Mouse (Mus musculus): ENCODE data around the gene Fut1.
A peak's percentile ranks its signal among the peaks of the same experiment; 100 is the strongest.

DNA sequence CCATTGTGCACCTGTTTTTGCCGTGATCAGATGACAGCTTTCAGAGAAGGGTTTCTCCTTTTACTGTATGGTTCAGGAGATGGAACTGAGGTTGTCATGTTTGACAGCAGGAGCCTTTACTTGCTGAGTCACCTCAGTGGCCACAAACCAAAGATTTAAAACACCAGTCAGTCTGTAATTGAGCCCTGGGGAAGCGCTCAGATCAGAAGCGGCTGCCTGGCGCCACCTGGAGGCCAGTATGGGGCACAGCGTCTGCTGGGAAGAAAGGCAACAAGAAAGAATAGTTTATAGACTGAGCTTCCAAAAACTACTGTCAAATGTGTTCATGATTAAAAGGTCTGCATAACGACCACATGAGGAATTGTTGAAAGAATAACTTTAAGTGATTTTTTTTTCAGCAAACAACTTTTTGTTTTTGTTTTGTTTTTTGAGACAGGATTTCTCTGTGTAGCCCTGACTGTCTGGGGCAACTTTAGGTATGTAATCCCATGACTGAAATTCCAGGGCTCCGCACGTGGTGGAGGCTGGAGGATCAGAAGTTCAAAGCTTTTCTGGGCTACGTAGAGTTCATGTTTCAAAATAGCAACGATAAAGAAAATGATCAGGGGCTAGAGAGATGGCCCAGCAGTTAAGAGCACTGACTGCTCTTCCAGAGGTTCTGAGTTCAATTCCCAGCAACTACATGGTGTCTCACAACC, 23.8 kb upstream of the Fut1 start:
- TF ChIP-seq CTCF (IDR thresholded peaks at IDR 0.05; ENCODE audit: low read depth, low read length) (peak; percentile 93), POLR2A (IDR thresholded peaks at IDR 0.05; ENCODE audit: extremely low read depth, insufficient read depth, low read length) (no peak)

All from liver, adult 2 months (tissue).